Mouse (Mus musculus) C2C12 (cell line): ENCODE data around the gene Aldob.

ENCODE experiments used
- CEBPB ChIP-seq: IDR thresholded peaks from one replicate; pipeline ENCODE4 v1.6.1; 2011; ENCODE audit warnings: low read depth, mild to moderate bottlenecking, control low read depth, moderate library complexity
- CTCF ChIP-seq: IDR thresholded peaks from one replicate; pipeline ENCODE4 v1.5.1; 2011; ENCODE audit not compliant: control insufficient read depth, insufficient read depth, insufficient read length
- FOSL1 ChIP-seq: IDR thresholded peaks from one replicate; pipeline ENCODE4 v1.8.0; 2011; ENCODE audit warnings: mild to moderate bottlenecking, low read length; ENCODE audit not compliant: poor library complexity, insufficient read depth, severe bottlenecking
- MAX ChIP-seq: IDR thresholded peaks from one replicate; pipeline ENCODE4 v1.6.1; 2011; ENCODE audit warnings: mild to moderate bottlenecking, control low read depth
- MYOD1 ChIP-seq: IDR thresholded peaks from one replicate; pipeline ENCODE4 v1.6.1; 2011; ENCODE audit warnings: low read depth; ENCODE audit not compliant: control insufficient read depth, insufficient read length
- USF1 ChIP-seq: IDR thresholded peaks from one replicate; pipeline ENCODE4 v1.6.1; 2011; ENCODE audit warnings: low read depth, mild to moderate bottlenecking, control low read depth, moderate library complexity

DNA sequence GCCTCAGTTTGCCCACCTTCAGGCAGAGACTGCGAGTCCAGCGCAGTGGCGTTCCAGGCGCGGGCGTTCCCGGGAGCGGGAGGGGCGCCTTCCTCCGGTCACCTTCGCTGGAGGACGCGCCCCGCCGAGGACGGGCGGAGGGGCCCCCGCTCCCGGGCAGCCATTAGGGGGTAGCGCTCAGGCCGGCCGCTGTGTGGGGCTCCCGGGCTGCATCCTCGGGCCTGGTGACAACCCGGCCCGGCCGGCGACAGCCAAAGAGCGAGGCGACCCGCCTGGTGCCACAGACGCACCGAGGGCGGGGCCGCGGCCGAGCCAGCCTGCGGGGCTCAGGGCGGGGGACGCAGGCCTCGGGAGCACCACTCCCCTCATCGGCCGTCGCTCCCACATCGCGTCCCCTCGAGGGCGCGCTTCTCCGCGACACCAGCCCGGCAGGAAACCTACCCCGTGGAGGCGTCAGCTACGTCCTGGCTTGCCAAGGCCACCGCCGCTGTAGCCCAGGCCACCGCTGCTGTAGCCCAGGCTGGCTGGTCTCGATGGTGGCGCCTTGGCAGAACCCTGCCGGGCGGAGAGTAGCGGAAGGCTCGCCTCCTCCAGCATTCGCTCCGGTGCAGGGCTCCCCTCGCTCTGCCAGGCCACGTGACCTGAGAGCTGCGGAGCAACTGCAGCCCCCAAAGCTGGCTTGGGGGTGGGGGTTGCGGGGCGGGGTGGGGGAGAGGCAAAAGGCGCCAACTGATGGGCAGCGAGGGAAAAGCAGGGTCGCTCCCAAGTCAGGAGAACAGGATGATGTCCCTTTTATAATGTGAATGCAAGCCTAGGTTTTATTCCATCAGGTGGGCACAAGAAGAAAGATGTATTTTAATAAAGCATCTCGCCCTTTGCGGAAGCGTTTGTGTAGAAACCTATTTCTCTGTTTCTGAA, 48.1 kb upstream of the Aldob start, which contains the start of gene Tmem246:
- no peak for TF ChIP-seq CTCF
- TF ChIP-seq USF1: no peak
- TF ChIP-seq MYOD1: no peak
- no peak for TF ChIP-seq MAX
- TF ChIP-seq CEBPB: no peak
- TF ChIP-seq FOSL1: no peak
